Mouse (Mus musculus) spleen, adult 2 months (tissue): Measurements from ENCODE around the gene Hnrnph3. TPM values are rescaled to one million over a fixed set of nuclear protein-coding genes. Genes with fewer than 3 reads are reported as not detected.

Source experiments
- DNase-seq, 2 experiments: peaks; one replicate each; pipeline versions ENCODE4 v3.0.0 to v3.0.0-alpha.2; 2012 to 2021; ENCODE audit warnings: low spot score in 2 of 2, low read depth in 1 of 2
- H3K27ac ChIP-seq: fragments of 200-500 bp; 2 replicates; pipeline ENCODE4 v1.5.1; 2012; ENCODE audit warnings: low read length, inconsistent platforms; ENCODE audit not compliant: insufficient read depth
- H3K27me3 ChIP-seq: fragments of 200-500 bp; 2 replicates; pipeline ENCODE4 v1.6.1; 2012; ENCODE audit warnings: mild to moderate bottlenecking, moderate library complexity, low read length, inconsistent platforms; ENCODE audit not compliant: control insufficient read depth, insufficient read depth
- H3K36me3 ChIP-seq: fragments of 200-500 bp; 2 replicates; pipeline ENCODE4 v1.6.1; 2012; ENCODE audit warnings: mild to moderate bottlenecking, low read length, inconsistent platforms; ENCODE audit not compliant: control insufficient read depth, insufficient read depth
- H3K4me1 ChIP-seq: fragments of 200-500 bp; 2 replicates; pipeline ENCODE4 v1.6.1; 2011; ENCODE audit warnings: inconsistent platforms; ENCODE audit not compliant: control insufficient read depth, insufficient read depth, insufficient read length
- H3K4me3 ChIP-seq: fragments of 200-500 bp; 2 replicates; pipeline ENCODE4 v1.5.1; 2011; ENCODE audit warnings: mild to moderate bottlenecking, inconsistent platforms; ENCODE audit not compliant: insufficient read depth, insufficient read length; ENCODE audit errors: extremely low read depth
- CTCF ChIP-seq: fragments of 200-500 bp; IDR thresholded peaks from 2 replicates; pipeline ENCODE4 v1.5.1; 2011; ENCODE audit warnings: mild to moderate bottlenecking, inconsistent platforms; ENCODE audit not compliant: insufficient read depth, insufficient read length, insufficient replicate concordance; ENCODE audit errors: extremely low read depth
- POLR2A ChIP-seq: fragments of 200-500 bp; IDR thresholded peaks from 2 replicates; pipeline ENCODE4 v1.6.1; 2011; ENCODE audit warnings: low read depth, low read length, inconsistent platforms
- WGBS: fragments of 180-500 bp; shearing (Covaris S2); methylation state at CpG from one replicate; pipeline ENCODE4 v1.1.7; 2018; 5-methylcytosine and 5-hydroxymethylcytosine counted together
- polyA plus RNA-seq: library from polyadenylated mRNA; depleted of rRNA; stranded (reverse); fragments of >200 nt; gene quantifications from 2 replicates; pipeline ENCODE4 v1.2.3, GENCODE M21; 2012

Hnrnph3 gene
- polyA plus RNA-seq, 1 experiment, result 11.2 TPM

DNA sequence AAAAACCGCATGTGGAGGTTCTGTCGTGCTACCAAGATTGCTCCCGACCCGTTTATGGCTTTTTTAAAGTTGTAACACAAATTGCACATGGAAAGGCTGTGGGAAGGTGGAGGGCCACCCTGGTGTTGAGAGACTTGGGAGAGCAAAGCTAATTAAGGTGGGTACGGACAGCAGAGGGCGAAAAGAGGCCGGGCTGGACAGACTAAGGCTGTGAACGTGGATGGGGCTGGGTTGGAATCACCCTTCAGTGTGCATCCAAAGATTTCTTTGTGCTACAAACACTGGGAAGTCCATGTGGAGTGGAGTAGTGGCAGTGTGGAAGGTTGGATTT, 528 bp upstream of the Hnrnph3 start:
- DNase-seq, result peak; percentile 14 to 49
- 1% methylated on average over 8 of the region's 8 CpGs for WGBS
- Histone ChIP-seq H3K27ac (peak overlapping the region; percentile 93), H3K36me3 (no peaks in the 10 kb centered on the region), H3K4me3 (peak overlapping the region; percentile 64), H3K27me3 (no peaks in the 10 kb centered on the region), H3K4me1 (peaks cover 11% of the 10 kb centered on the region)
- no peak for TF ChIP-seq POLR2A

DNA sequence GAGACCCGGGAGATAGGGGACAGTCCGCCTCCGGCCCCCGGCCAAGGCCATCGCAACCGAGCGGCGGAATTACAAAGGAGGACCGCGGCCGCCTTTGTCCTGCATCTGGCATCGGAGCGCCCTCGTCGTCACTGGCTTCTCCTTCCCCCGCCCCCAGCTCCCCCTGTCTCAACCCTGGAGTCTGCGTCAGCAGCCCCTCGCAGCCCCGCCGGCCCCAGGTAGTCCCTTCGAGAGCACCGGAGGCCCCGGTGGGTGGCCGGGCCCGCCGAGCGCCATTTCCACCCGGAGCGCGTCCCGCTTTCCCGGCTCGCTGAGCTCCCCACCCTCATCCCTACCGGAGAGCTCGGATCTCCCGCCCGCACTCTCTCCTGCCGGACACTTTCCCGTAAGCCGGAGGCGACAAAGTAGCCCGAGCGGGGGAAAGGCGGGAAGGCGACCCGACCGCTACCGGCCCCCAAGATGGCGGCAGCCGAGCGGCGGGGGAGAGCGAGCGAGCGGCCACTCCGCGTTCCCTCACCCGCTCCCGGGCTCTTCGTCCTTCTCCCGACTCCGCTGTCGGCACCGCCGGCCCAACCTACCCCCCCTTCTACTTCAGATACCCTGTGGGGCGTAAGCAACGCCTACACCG, 782 bp downstream of the Hnrnph3 start:
- under 1% methylated on average over 67 of the region's 68 CpGs for WGBS
- DNase-seq, result peak; percentile 22 to 53
- Histone ChIP-seq H3K27ac (peak overlapping the region; percentile 92), H3K36me3 (no peaks in the 10 kb centered on the region), H3K4me1 (peaks cover 11% of the 10 kb centered on the region), H3K27me3 (no peaks in the 10 kb centered on the region), H3K4me3 (peak overlapping the region; percentile 64)
- TF ChIP-seq POLR2A (no peak), CTCF (no peak)

DNA sequence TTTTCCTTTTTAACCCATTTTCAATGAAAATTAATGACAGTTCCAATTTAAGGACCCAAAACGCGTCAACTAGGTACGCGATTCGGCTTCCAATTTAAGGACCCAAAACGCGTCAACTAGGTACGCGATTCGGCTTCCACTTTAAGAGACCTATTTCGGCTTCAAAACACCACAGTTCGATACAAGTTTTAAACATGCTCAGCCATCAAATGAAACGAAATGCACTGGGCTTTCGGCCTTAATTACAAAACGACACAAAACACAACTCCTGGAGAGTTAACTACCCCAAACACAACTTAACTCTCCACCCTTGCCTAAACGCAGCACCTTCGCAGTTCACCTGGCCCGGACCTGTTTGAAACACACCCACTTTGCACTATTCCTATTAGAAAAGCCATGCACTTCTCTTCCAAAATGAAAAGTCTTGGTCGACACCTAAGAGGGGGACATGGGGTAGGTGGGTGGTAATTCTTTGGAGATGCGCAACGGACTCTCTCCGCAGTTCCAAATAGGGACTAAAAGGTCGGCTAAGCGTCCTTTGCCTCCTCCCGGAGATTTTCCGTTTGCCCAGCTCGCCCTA, 1.4 kb downstream of the Hnrnph3 start:
- H3K27ac ChIP-seq, result peak overlapping the region; percentile 92
- H3K27me3 ChIP-seq, result no peaks in the 10 kb centered on the region
- no peak for DNase-seq
- TF ChIP-seq POLR2A (no peak), CTCF (no peak)
- WGBS, result under 1% methylated on average over 27 of the region's 27 CpGs
- 0 out of 2 replicates have a peak, but pooled peaks cover 2% of the 10 kb centered on the region for H3K36me3 ChIP-seq
- H3K4me1 ChIP-seq, result peaks cover 11% of the 10 kb centered on the region
- H3K4me3 ChIP-seq, result peak overlapping the region; percentile 64

DNA sequence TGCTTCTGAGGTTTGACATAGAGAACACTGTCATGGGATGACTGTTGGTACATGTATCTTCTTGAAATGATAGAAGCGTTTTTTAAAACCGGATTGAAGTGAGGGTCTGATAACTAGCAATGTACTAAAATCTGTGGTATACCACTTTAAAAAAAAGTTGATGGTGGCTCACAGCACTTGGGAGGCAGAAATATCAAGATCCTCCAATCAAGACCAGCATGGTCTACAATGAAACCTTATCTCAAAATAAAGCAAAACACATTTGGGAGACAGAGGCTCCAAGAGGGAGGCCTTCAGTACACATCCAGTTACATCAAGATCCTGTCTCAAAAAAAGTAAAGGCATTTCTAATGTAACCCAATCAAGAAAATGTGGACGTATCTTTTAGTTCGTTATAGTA, 2.3 kb downstream of the Hnrnph3 start:
- H3K27me3 ChIP-seq, result no peaks in the 10 kb centered on the region
- H3K4me3 ChIP-seq, result no peak overlapping the region
- peaks cover 3% of the 10 kb centered on the region; the same call in 1 of the 2 replicates for H3K36me3 ChIP-seq
- DNase-seq, result no peak
- H3K4me1 ChIP-seq, result peaks cover 11% of the 10 kb centered on the region
- TF ChIP-seq POLR2A (no peak), CTCF (no peak)
- WGBS, result 30% methylated on average over 4 of the region's 4 CpGs
- H3K27ac ChIP-seq, result no peak overlapping the region

DNA sequence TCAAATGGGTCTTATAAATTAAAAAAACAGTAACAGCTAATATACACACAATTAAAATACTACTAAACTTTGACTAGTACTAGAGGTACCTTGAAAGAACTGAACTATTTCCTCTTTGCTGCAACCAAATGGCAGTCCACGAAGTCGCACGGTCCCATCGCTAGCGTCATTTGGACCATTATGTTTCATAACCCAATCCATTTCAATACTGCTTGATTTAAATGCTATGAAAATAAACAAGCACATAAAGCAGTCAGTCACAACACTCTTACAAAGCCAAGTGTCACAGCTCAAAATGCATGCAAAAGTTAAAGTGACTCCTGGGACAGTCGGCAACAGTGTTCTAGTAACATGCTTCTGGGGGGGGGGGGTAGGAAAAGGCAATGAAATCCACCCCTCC, 4.7 kb downstream of the Hnrnph3 start:
- no peak overlapping the region for H3K27ac ChIP-seq
- no peaks in the 10 kb centered on the region for H3K27me3 ChIP-seq
- no peak for DNase-seq
- WGBS, result 92% methylated on average over 6 of the region's 6 CpGs
- H3K4me1 ChIP-seq, result peaks cover 6% of the 10 kb centered on the region
- no peak for TF ChIP-seq POLR2A
- TF ChIP-seq CTCF, result no peak
- no peak overlapping the region for H3K4me3 ChIP-seq
- H3K36me3 ChIP-seq, result peaks cover 14% of the 10 kb centered on the region

DNA sequence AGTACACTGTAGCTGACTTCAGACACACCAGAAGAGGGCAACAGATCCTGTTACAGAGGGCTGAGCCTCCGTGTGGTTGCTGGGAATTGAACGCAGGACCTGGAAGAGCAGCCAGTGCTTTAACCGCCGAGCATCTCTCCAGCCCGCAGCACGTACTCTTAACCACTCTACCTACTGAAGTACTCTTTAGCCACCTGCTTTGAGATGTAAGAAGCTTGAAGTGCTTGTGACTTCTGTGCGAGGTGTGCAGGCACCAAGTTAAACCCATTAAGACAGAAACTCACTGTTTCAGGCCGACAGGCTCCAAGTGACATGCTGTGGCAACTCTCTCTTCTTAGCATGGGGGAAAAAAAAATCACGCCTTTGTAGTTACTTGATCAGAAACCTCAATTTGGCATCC, 9.8 kb downstream of the Hnrnph3 start:
- Histone ChIP-seq H3K36me3 (peaks cover 36% of the 10 kb centered on the region), H3K27me3 (no peaks in the 10 kb centered on the region), H3K4me1 (no peaks in the 10 kb centered on the region), H3K27ac (no peak overlapping the region), H3K4me3 (no peak overlapping the region)
- DNase-seq, result no peak
- WGBS, result 96% methylated on average over 9 of the region's 9 CpGs
- TF ChIP-seq POLR2A (no peak), CTCF (no peak)

DNA sequence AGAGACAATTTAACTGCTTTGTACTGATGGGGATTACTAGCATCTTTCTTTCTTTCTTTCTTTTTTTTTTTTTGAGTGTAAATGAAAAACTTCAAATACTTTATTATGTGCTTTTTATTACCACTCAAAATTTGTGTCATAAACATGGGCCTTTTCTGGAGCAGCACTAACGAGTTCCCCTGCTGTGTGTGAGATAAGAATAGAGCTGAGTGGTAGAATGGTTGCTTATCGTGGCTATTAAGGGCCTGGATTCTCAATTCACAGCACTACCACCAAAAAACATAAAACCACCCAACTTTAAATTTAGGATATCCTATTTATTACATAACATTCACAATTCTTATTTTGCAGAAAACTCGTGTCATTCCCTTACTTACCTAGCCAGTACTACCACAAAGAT, 10.5 kb downstream of the Hnrnph3 start:
- no peaks in the 10 kb centered on the region for H3K4me1 ChIP-seq
- H3K27ac ChIP-seq, result no peak overlapping the region
- 77% methylated on average over 3 of the region's 3 CpGs for WGBS
- H3K36me3 ChIP-seq, result peaks cover 36% of the 10 kb centered on the region
- no peak for DNase-seq
- H3K4me3 ChIP-seq, result no peak overlapping the region
- TF ChIP-seq CTCF, result no peak
- H3K27me3 ChIP-seq, result no peaks in the 10 kb centered on the region
